Mouse (Mus musculus): ENCODE data around the gene Fhit.

Gene Fhit

DNA sequence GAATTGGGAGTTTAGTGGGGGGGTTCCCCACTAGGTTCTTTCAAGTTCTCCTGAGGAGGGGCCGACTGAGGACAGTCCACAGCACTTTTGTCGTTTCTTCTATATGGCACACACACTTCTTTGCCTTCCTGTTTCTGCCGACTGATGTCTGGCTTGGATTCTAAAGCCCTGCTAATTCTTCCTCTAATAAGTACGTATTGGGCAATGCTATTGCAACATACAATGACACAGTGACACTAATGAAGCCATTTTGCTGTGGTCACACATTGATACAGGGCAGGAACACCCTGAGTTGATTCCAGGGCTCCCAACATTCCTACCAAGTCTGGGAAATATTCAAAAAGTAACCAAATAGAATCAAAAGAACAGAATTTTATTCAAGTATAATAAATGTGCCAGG is 1032.2 kb downstream of the Fhit start:
- no peak for DNase-seq (ENCODE audit: low spot score)

DNA sequence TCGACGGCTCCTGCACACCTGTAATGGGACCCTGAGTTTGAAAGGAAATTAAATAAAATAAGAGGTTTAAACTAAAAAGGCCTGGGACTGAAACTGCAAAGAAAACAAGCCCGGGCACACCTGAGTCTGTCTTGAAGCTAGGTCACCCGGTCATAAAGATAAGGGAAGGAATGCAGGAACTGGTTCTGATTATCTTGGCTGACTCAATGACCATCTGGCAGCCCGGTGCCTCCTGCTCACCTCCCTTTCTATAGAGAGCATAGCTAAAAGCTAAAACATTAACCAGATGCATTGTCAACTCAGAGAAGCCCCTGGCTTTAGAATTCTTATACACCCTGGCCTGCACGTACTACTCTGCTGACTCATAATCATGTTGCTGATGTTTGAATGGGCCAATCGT is 1032.7 kb downstream of the Fhit start:
- no peak for DNase-seq (ENCODE audit: low spot score)

GRCm38 (mm10) chr14:10126536-10126935 is 1035.3 kb downstream of the Fhit start:
- DNase-seq (ENCODE audit: low spot score), result no peak

- DNase-seq (ENCODE audit: low spot score), result no peak
These were observed 1039.7 kb downstream of the Fhit start for GRCm38 (mm10) chr14:10122176-10122575.

- no peak for DNase-seq (ENCODE audit: low spot score)
These were observed 1065.6 kb downstream of the Fhit start for GRCm38 (mm10) chr14:10096236-10096635.

DNA sequence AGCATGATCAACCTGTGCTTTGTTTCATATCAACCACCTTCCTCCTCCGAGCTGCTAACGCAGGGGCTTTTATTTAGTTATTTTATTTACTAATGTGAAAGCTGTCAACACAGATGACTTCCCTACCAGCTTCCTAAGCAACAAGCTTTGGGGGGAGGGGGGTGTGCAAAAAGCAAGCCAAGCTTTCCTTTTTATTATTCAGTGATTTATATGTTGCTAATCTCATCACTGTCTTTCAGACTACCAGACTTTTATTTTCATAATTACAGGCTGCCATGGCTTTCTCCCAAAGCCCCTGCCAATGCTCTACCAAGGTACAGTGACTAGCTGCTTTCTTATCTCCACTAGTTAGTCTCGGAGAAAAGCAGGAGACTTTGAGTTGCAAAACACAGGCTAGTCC is 1082.8 kb downstream of the Fhit start:
- no peak for DNase-seq (ENCODE audit: low spot score)

GRCm38 (mm10) chr14:10049947-10050346 is 1111.9 kb downstream of the Fhit start:
- DNase-seq (ENCODE audit: low spot score), result no peak

- DNase-seq (ENCODE audit: low spot score), result no peak
These were observed 1114.6 kb downstream of the Fhit start for GRCm38 (mm10) chr14:10047123-10047783.

GRCm38 (mm10) chr14:10046336-10047122 is 1115.3 kb downstream of the Fhit start:
- no peak for DNase-seq (ENCODE audit: low spot score)

DNA sequence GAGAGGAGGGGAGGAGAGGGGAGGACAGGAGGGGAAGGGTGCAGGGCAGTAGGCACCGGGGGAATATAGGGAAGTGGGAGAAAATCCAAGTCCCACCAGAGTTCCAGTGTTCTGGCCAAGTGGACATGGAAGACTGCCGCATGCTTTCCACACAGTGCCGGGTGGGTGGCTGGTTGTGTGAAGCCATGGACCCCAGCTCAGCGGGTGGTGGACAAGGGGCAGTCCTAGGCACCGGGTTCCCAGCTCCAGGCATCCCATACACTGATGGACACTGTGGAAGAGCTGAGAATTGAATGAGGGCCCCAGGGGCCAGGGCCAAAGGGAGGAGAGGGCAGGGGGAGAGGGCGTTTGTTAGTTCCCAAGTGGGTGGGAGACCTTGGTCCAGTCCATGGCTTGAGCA is 1123.8 kb downstream of the Fhit start:
- DNase-seq (ENCODE audit: low spot score), result no peak

GRCm38 (mm10) chr14:10036685-10037215 is 1125.1 kb downstream of the Fhit start:
- DNase-seq (ENCODE audit: low spot score), result no peak

- no peak for DNase-seq (ENCODE audit: low spot score)
These were observed 1126.2 kb downstream of the Fhit start for GRCm38 (mm10) chr14:10035682-10036081.

- DNase-seq (ENCODE audit: low spot score), result no peak
These were observed 1126.6 kb downstream of the Fhit start for GRCm38 (mm10) chr14:10035270-10035669.

DNA sequence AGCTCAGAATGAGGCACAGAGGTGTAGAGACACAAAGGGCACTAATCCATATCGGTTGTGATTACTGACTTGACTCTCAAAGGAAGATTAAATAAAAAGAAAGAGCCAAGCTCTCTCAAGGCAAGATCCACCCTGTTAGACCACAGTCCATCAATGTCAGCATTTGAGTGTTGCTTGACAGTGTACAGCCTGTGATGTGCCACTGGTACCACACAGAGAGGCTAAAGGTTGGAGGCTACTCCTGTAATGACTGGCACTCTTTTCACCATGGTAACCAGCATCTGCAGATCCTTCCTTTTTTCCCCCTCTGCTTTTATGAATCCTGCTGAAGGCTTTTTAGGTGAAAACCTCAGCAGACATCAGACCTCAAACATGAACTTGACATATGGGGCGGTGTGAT is 1138.5 kb downstream of the Fhit start:
- no peak for DNase-seq (ENCODE audit: low spot score)

DNA sequence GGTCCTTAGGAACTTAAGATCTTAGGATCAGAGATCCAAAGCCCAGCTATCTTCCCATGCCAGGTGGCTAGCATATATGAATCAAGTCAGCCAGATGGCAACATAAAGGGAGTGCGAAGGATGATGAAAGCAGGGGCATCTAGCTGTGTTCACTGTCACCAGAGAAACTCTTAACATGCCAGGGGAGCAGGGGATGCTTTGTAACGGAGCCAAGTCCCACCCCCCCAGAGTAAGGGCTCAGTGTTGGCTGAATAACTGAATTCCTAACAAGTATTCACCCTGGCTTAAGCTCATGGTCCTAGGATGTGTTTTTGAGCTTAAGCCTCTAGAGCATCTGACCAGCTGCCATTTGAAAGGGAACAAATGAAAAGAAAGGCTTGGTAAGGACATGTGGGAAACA is 1139.5 kb downstream of the Fhit start:
- no peak for DNase-seq (ENCODE audit: low spot score)

DNA sequence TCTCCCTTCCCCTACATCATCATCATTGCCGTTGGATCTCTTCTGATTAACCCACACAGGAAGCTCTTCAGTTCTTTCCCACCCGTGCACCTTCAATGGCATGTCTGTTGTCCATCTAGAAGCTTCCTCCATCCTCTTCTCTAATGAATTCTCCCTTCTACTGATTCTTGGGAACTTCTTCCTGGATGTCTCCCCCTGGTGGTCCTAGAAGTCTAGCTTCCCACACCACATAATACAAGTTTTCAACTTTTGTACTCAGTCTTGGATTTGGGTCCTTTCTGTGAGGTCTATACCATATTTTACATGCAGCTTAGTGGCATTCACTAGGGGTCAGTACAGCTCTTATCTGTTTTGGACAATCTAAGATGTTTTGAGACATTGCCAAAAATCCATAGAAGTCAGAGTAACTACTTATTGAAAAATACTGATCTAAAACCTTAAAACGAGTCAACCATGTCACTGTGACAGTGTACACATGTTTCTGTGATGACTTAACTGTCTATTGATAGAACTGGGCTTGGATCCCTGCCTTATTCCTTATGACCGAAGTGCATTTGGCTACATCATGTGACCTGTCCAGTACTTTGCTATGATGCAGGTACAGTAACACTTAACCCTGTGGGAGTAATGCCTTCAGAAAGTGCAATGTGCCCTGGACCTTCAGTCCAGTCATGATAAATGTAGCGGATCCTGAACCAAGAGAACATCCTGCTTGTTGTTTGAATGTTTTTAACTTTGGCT is 1141.3 kb downstream of the Fhit start:
- no peak for DNase-seq (ENCODE audit: low spot score)

- no peak for DNase-seq (ENCODE audit: low spot score)
These were observed 1148.0 kb downstream of the Fhit start for GRCm38 (mm10) chr14:10013817-10014266.

- no peak for DNase-seq (ENCODE audit: low spot score)
These were observed 1148.6 kb downstream of the Fhit start for GRCm38 (mm10) chr14:10013003-10013816.

GRCm38 (mm10) chr14:10006278-10006677 is 1155.6 kb downstream of the Fhit start:
- no peak for DNase-seq (ENCODE audit: low spot score)

DNA sequence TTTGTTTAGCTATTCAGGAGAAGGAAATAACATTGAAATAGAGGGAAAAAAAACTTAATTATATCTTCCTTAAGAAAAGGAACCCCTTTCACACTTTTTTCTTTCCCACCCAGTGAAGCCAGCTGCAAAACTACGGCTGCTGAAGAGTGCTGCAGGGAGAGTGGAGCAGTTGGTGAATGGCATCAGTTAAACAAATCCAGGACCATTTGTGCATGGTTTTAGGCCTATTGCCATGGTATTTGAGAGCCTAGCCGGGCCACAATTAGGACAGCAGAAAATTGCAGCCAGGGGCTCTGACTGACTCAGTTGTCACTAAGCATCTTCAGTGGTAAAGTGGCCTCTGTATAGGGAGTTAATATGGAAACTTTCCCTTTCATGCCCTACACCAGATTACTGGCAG is 1158.0 kb downstream of the Fhit start:
- no peak for DNase-seq (ENCODE audit: low spot score)

- DNase-seq (ENCODE audit: low spot score), result no peak
These were observed 1171.2 kb downstream of the Fhit start for GRCm38 (mm10) chr14:9990677-9991076.
